Mouse (Mus musculus) adipocyte (in vitro differentiated cells): Measurements from ENCODE around the gene Zbtb16.

Experiments used
- DNase-seq: peaks from one replicate; pipeline ENCODE4 v3.0.0-alpha.2; 2016; ENCODE audit warnings: low spot score

Gene Zbtb16

DNA sequence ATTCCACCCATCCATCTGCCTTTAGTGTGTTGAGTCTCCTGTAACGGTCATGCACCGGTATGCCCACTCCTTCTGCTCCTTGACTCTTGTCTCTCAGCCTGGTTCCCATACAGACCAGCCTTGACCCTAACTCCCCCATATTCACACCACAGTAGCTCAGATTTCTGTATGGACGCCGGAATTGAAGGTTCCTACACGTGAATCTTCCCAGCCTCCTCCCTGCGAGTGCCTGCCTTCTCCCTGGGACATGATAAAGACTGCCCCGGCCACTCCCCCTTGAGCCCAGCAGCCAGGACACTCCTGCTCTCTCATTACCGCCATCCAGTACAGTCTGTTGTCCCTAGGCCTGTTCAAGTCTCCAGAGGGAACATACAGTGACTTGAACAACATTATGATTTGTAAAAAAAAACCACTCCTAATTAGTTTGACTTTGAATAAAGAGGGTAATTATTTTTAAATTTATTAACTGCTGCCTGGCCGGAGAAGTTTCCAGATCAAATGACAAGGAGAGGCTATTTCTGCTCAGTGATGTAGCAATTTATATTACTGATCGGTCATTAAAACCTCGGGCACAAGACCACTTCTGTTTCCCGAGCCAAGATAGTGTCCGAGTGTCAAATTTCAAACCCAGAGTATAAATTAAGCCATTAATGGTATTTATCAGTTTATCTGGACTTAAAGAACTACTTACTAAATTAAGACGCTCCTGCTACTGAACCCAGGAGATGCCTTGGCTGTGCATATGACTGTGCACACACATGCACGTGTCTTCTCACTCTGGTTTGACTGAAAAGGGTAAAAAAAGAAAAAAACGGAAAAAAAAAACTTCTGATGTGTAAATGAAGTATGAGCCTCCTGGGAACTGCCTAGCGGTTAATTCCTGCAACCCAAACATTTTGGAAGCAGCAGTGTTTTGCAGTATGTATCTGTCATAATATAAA, 125.4 kb downstream of the Zbtb16 start:
- no peak for DNase-seq

DNA sequence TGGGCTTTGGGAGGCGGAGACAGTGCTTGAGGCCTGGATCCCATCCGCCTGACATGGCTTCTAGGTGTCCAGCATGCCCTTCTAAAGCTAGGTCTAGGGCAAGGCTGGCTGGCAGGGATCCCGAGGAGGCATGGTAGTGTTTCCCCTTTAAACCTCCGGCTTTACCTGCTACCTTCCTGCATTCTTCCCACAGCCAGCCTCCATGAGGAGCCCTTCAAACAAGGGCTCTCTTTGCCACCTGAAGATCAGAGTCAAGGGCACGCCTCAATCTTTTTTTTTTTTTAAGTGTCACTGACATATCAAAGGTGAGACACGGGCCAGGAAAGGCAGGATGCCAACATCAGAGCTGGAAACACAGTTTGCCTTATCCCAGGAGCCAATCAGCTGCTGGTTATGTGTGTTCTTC, 128.2 kb downstream of the Zbtb16 start:
- DNase-seq = no peak

GRCm38 (mm10) chr9:48707134-48707823, 128.7 kb downstream of the Zbtb16 start:
- peak; percentile 73 for DNase-seq

DNA sequence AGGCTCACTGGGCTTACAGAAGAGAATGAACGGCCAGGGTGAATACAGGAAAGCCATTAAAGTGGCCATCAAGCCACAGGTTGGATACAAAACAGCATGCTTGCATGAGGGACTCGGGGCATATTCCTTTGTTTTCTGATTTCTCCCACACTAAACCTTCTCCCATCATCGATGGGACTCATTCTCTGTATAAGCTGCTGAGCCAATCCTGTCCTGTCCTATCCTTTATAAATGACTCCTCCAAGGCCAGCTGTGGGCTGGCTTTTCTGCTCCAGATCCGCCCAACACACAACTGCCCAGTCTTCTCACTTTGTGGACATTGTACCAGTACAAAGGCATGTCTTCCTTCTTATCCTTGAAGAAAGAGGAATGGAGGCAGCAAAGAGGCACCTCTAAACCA, 134.7 kb downstream of the Zbtb16 start:
- DNase-seq = no peak

- DNase-seq = no peak
Observed at GRCm38 (mm10) chr9:48700871-48701270, 135.2 kb downstream of the Zbtb16 start.

GRCm38 (mm10) chr9:48697470-48697815, 138.6 kb downstream of the Zbtb16 start:
- no peak for DNase-seq

GRCm38 (mm10) chr9:48696731-48697469, 139.1 kb downstream of the Zbtb16 start:
- no peak for DNase-seq

DNA sequence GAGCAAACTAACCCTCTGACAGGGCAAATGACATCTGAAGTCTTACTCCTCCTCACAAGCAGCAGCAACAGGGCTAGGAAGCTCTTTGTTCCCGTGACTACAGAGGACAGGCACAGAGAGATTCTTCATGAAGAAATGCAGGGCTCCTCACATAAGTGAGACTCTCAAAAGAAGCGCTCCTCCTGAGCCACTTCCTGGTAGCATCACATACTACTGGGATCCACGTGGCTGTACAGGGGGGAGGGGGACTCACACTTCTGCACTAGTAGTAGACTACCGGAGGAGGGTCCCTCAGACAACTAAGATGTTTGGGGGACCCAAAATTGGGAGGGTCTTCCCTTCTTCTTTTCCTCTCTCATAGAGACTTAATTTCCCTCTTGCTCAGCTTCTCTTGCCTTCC, 139.7 kb downstream of the Zbtb16 start:
- DNase-seq = no peak

- peak; percentile 81 for DNase-seq
Observed at GRCm38 (mm10) chr9:48695796-48696195, 140.2 kb downstream of the Zbtb16 start.

DNA sequence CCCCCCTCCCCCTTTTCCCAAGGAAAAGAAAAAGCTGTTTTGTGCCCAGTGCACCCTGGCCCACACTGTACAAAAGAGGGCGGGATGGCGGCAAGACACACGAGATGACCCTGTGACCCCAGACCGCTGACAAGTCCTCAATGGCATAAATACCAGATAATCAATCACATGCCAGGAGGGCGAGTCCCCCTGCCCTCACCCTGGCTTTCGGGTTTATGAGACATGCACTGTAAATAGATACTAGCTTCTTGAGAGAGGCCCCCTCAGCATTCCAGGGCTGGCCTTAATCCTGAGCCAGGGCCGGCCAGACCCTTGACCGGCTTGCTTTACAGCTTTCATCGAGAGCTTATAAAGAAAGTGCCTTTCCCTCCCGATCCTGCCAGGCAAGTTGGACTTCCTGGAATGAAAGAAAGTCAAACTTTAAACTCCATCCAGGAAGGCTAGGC, 141.4 kb downstream of the Zbtb16 start:
- no peak for DNase-seq

DNA sequence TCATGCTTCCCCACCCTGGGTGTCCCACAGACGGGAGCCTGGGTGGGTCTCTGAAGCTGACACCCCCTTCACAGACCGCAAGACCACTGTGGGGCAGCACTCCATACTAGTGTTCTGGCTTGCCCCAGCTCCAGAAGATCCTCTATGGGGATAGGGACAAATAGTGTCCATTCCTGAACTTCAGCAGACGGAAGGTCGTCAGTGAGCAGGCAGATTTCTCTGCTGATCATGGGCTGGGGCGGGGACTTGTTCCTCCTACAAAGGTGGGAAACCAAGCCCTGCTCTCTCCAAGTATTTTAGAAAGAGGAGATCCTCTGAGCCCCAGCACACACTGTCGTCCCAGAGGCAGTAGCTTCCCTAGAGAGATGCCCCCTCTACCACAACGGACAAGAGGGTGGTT, 142.3 kb downstream of the Zbtb16 start:
- no peak for DNase-seq

DNA sequence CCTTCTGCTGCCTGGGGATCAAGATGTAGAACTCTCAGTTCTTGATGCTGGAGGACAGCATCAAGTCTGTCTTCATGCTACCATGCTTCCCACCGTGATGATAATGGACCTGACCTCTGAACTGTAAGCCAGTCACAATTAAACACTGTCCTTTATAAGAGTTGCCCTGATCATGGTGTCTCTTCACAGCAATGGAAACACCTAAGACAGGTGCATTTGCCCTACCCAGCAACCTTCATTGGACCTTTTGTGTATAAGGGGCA, 146.4 kb downstream of the Zbtb16 start:
- DNase-seq = no peak

- peak; percentile 32 for DNase-seq
Observed at GRCm38 (mm10) chr9:48688859-48689717, 146.9 kb downstream of the Zbtb16 start.

GRCm38 (mm10) chr9:48687891-48688290, 148.1 kb downstream of the Zbtb16 start:
- no peak for DNase-seq

GRCm38 (mm10) chr9:48685721-48686120, 150.3 kb downstream of the Zbtb16 start:
- DNase-seq = no peak

DNA sequence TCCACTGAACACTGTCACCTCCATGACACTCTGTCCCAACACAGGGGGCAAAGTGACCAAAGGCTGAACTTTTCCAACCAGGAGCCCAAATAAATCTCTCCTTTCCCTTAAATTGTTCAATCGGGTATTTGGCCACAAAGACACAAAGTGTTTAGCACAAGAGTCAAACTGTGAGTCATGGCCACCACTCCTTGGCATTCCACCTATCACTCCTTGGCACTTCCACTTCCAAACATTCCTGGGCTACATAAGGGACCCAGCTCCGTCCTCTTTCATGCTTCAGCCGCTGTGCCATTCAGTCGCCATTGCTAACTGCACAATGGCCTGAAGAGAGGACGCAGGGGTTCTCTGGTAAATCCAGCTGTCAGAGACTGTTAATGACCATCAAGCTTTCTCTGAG, 151.9 kb downstream of the Zbtb16 start:
- DNase-seq = no peak

DNA sequence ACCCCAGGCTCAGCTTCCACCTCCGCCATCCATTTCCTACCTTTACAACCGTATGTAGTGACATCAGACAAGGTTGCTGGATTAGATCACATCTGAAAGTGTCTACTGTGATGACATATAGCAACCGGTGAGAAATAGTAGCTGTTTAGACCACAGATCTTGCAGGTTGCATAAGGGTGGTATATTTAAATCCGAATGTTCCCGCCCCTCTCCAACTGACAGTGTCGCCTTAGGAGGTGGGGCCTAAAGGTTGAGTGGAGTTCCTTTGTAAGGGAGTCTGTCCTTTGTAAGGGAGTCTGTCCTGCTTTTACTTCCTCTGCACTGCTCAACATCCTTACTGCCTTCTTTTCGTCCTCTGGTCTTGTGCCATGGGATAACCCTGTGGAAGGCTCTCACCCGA, 154.8 kb downstream of the Zbtb16 start:
- DNase-seq = no peak

GRCm38 (mm10) chr9:48678426-48679358, 157.3 kb downstream of the Zbtb16 start:
- DNase-seq = peak; percentile 28

DNA sequence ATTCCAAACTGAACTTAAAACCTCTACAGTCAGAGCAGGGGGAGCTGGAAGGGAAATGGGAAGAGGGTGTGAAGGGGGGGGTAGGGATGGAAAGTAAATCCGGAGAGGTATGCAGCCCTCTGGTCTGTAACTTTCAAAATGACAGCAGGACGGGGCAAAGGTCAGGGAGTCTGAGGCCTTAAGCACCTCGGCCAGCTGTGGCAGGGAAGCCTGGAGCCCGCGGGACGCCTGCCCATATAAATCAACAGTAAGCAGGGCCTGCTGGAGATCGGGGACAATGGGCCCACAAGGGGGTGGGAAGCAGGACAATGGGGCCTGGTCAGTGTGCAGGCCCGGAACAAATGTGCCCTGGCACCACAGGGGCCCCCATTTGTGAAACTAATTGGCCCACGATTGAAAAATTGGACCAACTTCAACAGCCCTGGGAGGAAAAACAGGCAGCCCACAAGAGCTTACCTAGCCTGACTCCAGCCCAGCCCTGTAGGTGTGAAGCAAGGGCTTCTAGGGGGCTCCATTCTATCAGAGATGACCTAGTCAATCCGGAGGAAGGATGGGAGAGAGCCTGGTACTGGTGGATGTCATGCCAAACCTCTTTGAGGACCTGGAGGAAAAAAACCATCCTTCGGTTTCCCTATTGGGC, 160.8 kb downstream of the Zbtb16 start:
- DNase-seq = no peak

DNA sequence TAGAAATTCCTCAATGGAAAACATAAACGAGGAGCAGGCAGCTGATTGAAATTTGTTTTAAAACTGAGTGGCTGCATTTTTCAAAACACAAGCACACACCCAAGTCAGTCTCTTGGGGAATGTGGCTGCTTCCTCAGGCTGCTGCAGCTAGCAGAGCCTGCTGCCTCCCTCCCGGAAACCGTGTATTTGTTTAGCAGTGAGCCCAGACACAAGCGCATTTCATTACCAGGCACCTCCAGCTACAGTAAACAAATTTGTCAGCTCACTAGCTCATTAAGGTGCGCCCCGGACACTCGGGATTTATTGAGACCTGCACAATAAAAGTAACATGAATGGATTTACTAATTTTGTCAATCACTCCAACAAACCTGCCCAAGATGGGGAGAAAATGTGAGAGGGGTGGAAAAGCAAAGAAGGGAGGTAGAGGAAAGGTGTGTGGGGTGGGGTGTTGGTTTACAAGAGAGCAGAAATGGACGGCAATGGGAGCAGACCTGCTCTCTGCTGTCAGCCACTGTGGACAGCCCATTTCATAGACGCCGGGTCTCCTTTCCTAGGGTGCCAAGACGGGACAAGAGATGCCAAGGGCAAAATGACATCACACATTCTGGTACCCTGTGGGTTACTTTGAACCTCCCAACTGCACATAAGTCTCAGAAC, 161.5 kb downstream of the Zbtb16 start:
- no peak for DNase-seq
